8 mouse cellular contexts compared by ENCODE assay signal in genomic region chr7:13043445-13044253, GRCm38 (mm10). TPM values are rescaled to one million over a fixed set of nuclear protein-coding genes. Genes with fewer than 3 reads are reported as not detected.
DNase-seq lines count a peak whose midpoint lies in the region; ATAC-seq lines count a peak whose summit lies in the region.

No protein-coding gene starts in this region.

- H3K27ac ChIP-seq in forebrain, embryonic 14.5 days (ENCODE audit: low read depth, low read length), result no peak overlapping the region
- H3K27ac ChIP-seq in kidney, embryonic 16.5 days (ENCODE audit: low read length), result no peak overlapping the region
- H3K27ac ChIP-seq in midbrain, embryonic 11.5 days (ENCODE audit: low read depth, low read length), result no peak overlapping the region

- no peaks in the 10 kb centered on the region for H3K9me3 ChIP-seq in forebrain, embryonic 14.5 days (replicated peaks; ENCODE audit: control insufficient read depth, low read length)
- H3K9me3 ChIP-seq in kidney, embryonic 16.5 days (ENCODE audit: low read length), result no peaks in the 10 kb centered on the region
- no peaks in the 10 kb centered on the region for H3K9me3 ChIP-seq in midbrain, embryonic 11.5 days (ENCODE audit: control insufficient read depth, low read length)

- H3K4me2 ChIP-seq in forebrain, embryonic 14.5 days (ENCODE audit: low read length), result peak overlapping the region; percentile 93
- H3K4me2 ChIP-seq in kidney, embryonic 16.5 days (replicated peaks; ENCODE audit: low read depth, low read length), result peak overlapping the region; percentile 75
- H3K4me2 ChIP-seq in midbrain, embryonic 11.5 days, result peak overlapping the region; percentile 80

- peak overlapping the region; percentile 70 for H3K9ac ChIP-seq in forebrain, embryonic 14.5 days (ENCODE audit: low read length)
- H3K9ac ChIP-seq in kidney, embryonic 16.5 days (replicated peaks; ENCODE audit: low read length), result peak overlapping the region; percentile 58
- H3K9ac ChIP-seq in midbrain, embryonic 11.5 days (ENCODE audit: low read length), result peak overlapping the region; percentile 65

- ATAC-seq in forebrain, embryonic 14.5 days, result peak; percentile 57
- peak; percentile 52 for ATAC-seq in kidney, embryonic 16.5 days (ENCODE audit: low FRiP score, low TSS enrichment)
- peak; percentile 61 for ATAC-seq in midbrain, embryonic 11.5 days (ENCODE audit: low FRiP score)

- peaks cover 36% of the 10 kb centered on the region for H3K27me3 ChIP-seq in forebrain, embryonic 14.5 days (replicated peaks; ENCODE audit: control insufficient read depth, insufficient read depth, low read length)
- peaks cover 29% of the 10 kb centered on the region for H3K27me3 ChIP-seq in kidney, embryonic 16.5 days (ENCODE audit: insufficient read depth, low read length)
- peaks cover 36% of the 10 kb centered on the region for H3K27me3 ChIP-seq in midbrain, embryonic 11.5 days (ENCODE audit: control insufficient read depth, insufficient read depth, low read length)

- 5% methylated on average over 87 of the region's 88 CpGs for WGBS in forebrain, embryonic 14.5 days
- WGBS in kidney, embryonic 16.5 days, result 4% methylated on average over 87 of the region's 88 CpGs
- WGBS in midbrain, embryonic 11.5 days, result 6% methylated on average over 88 of the region's 88 CpGs

- H3K36me3 ChIP-seq in forebrain, embryonic 14.5 days (ENCODE audit: control insufficient read depth, insufficient read depth, low read length), result no peaks in the 10 kb centered on the region
- H3K36me3 ChIP-seq in kidney, embryonic 16.5 days (ENCODE audit: insufficient read depth, low read length), result no peaks in the 10 kb centered on the region
- no peaks in the 10 kb centered on the region for H3K36me3 ChIP-seq in midbrain, embryonic 11.5 days (ENCODE audit: control insufficient read depth, insufficient read depth, low read length)

- DNase-seq in adrenal gland, adult (ENCODE audit: inconsistent age in 2 of 2, low spot score in 1 of 2), result peak; percentile 57 to 77
- DNase-seq in adrenal gland, postnatal 4 days (ENCODE audit: low spot score in 2 of 2), result no peak
- DNase-seq in right cerebral cortex, postnatal 14 days, result peak; percentile 60
- DNase-seq in right cerebral cortex, postnatal 36 days (ENCODE audit: low spot score in 2 of 2), result no peak
- peak; percentile 45 for DNase-seq in forebrain, embryonic 14.5 days (ENCODE audit: low spot score)
- peak; percentile 94 for DNase-seq in midbrain, embryonic 11.5 days (ENCODE audit: low spot score, missing footprints)
- DNase-seq in urinary bladder, postnatal 4 days (ENCODE audit: low spot score in 2 of 2), result no peak

- H3K4me3 ChIP-seq in forebrain, embryonic 14.5 days (ENCODE audit: low read depth, low read length), result peak overlapping the region; percentile 43
- peak overlapping the region; percentile 47 for H3K4me3 ChIP-seq in kidney, embryonic 16.5 days (ENCODE audit: low read length)
- H3K4me3 ChIP-seq in midbrain, embryonic 11.5 days (ENCODE audit: low read depth, low read length), result peak overlapping the region; percentile 44

- 0 out of 2 replicates have a peak, but pooled peaks cover 6% of the 10 kb centered on the region for H3K4me1 ChIP-seq in forebrain, embryonic 14.5 days (ENCODE audit: control insufficient read depth, insufficient read depth, low read length)
- peaks cover 19% of the 10 kb centered on the region for H3K4me1 ChIP-seq in kidney, embryonic 16.5 days (ENCODE audit: insufficient read depth, low read length)
- H3K4me1 ChIP-seq in midbrain, embryonic 11.5 days (ENCODE audit: control insufficient read depth, insufficient read depth, low read length), result peaks cover 17% of the 10 kb centered on the region

RNA-seq across cellular contexts. Expression of gene Ube2m, which starts 5.6 kb away (rescaled TPM):
- total RNA-seq in adrenal gland, postnatal 4 days (2021), result 100 to 1,000 TPM; 168 to 181 TPM
- 73.4 and 77.9 TPM in 2 replicates for polyA plus RNA-seq in forebrain, embryonic 14.5 days (2014; fragmentation: Nextera tagmentation; extraction: Ambion mirVana)
- polyA plus RNA-seq in kidney, embryonic 16.5 days (2015; fragmentation: Nextera tagmentation; extraction: Ambion mirVana), result 30.4 and 54.9 TPM in 2 replicates
- 152 and 166 TPM in 2 replicates for polyA plus RNA-seq in midbrain, embryonic 11.5 days (2014; fragmentation: Nextera tagmentation; extraction: Ambion mirVana)

RNA-seq across cellular contexts. Expression of gene Chmp2a, which starts 9.0 kb away (rescaled TPM):
- total RNA-seq in adrenal gland, postnatal 4 days (2021), result 100 to 1,000 TPM; 181 to 189 TPM
- 189 and 215 TPM in 2 replicates for polyA plus RNA-seq in forebrain, embryonic 14.5 days (2014; fragmentation: Nextera tagmentation; extraction: Ambion mirVana)
- 159 and 162 TPM in 2 replicates for polyA plus RNA-seq in kidney, embryonic 16.5 days (2015; fragmentation: Nextera tagmentation; extraction: Ambion mirVana)
- 133 and 140 TPM in 2 replicates for polyA plus RNA-seq in midbrain, embryonic 11.5 days (2014; fragmentation: Nextera tagmentation; extraction: Ambion mirVana)

RNA-seq across cellular contexts. Expression of gene Mzf1, which starts 10.9 kb away (rescaled TPM):
- 1 to 10 TPM; 5.5 to 6.0 TPM for total RNA-seq in adrenal gland, postnatal 4 days (2021)
- 4.0 and 6.3 TPM in 2 replicates for polyA plus RNA-seq in forebrain, embryonic 14.5 days (2014; fragmentation: Nextera tagmentation; extraction: Ambion mirVana)
- polyA plus RNA-seq in kidney, embryonic 16.5 days (2015; fragmentation: Nextera tagmentation; extraction: Ambion mirVana), result 3.8 and 5.1 TPM in 2 replicates
- 1.3 and 2.7 TPM in 2 replicates for polyA plus RNA-seq in midbrain, embryonic 11.5 days (2014; fragmentation: Nextera tagmentation; extraction: Ambion mirVana)

RNA-seq across cellular contexts. Expression of gene Zbtb45, which starts 33.8 kb away (rescaled TPM):
- 10 to 100 TPM; 18.4 to 18.5 TPM for total RNA-seq in adrenal gland, postnatal 4 days (2021)
- 34.7 and 41.1 TPM in 2 replicates for polyA plus RNA-seq in forebrain, embryonic 14.5 days (2014; fragmentation: Nextera tagmentation; extraction: Ambion mirVana)
- polyA plus RNA-seq in kidney, embryonic 16.5 days (2015; fragmentation: Nextera tagmentation; extraction: Ambion mirVana), result 28.3 and 29.2 TPM in 2 replicates
- 25.7 and 32.8 TPM in 2 replicates for polyA plus RNA-seq in midbrain, embryonic 11.5 days (2014; fragmentation: Nextera tagmentation; extraction: Ambion mirVana)

RNA-seq across cellular contexts. Expression of gene Trim28, which starts 44.7 kb away (rescaled TPM):
- 100 to 1,000 TPM; 392 to 400 TPM for total RNA-seq in adrenal gland, postnatal 4 days (2021)
- polyA plus RNA-seq in forebrain, embryonic 14.5 days (2014; fragmentation: Nextera tagmentation; extraction: Ambion mirVana), result 266 and 317 TPM in 2 replicates
- polyA plus RNA-seq in kidney, embryonic 16.5 days (2015; fragmentation: Nextera tagmentation; extraction: Ambion mirVana), result 245 TPM in 2 replicates
- polyA plus RNA-seq in midbrain, embryonic 11.5 days (2014; fragmentation: Nextera tagmentation; extraction: Ambion mirVana), result 399 and 443 TPM in 2 replicates

Comparison
In these comparisons a context has a peak if more than half of its experiments do, and no peak if none do; other contexts are left out.
1. DNase-seq: peak in adrenal gland, adult (2 of 2), right cerebral cortex, postnatal 14 days (single experiment), forebrain, embryonic 14.5 days (single experiment) and midbrain, embryonic 11.5 days (single experiment); none in adrenal gland, postnatal 4 days (0 of 2), right cerebral cortex, postnatal 36 days (0 of 2) and urinary bladder, postnatal 4 days (0 of 2).
2. Peak in every context shown above with its lines, with median percentiles within 50 percentile points of each other: ATAC-seq, H3K4me2 ChIP-seq, H3K4me3 ChIP-seq and H3K9ac ChIP-seq.